Mouse (Mus musculus) kidney, postnatal 14 days (tissue): ENCODE data around the gene Rnf187.

ENCODE experiments used
- DNase-seq: peaks from one replicate; pipeline ENCODE4 v3.0.0; 2022; ENCODE audit warnings: mixed read lengths

Gene Rnf187

DNA sequence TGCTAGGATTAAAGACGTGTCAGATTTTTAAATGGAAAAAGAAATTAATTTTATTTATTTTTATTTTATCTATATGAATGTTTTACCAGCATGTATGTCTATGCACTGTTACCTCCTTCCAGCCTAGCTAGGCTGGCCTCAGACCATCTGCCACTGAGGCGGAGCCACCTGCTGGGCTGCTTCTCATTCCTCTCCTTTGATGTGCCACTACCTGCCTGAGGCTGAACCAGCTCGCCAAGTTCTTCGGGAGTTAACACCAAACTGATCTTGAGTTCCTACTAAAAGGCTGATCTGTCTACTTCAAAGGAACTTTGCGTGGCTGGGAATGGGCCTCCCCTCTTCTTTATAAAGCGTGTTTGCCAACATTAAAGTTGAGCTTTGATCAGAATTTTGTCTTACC lies 44.3 kb downstream of the Rnf187 start:
- no peak for DNase-seq

GRCm38 (mm10) chr11:58890511-58890910 lies 48.2 kb downstream of the Rnf187 start:
- no peak for DNase-seq

DNA sequence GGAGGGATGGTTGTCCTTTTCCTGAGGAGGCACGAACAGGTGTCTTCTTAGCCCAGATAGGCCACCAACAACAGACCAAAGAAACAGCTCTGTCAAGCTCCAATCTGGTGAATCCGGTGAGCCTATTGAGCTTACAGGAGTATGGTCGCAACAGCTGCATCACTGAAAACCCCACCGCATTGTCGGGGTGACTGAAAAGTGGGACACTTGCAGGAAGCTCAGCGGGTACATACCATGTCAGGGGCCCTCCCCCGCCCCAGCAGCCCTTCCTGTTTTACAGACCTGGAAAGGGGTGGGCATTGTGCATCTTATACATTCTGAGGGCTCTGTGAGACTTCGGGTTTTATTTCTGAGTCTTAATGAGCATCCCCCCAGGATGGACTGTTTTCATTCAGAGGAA lies 55.0 kb downstream of the Rnf187 start:
- no peak for DNase-seq
